Mouse (Mus musculus) megakaryocyte progenitor cell, adult 5-6 weeks (primary cell): Measurements from ENCODE around the gene Dis3l2. TPM values are rescaled to one million over a fixed set of nuclear protein-coding genes. Genes with fewer than 3 reads are reported as not detected.

Source experiments
- ATAC-seq: replicated peaks from 2 replicates; pipeline ENCODE4 v1.8.0; 2016; ENCODE audit warnings: mild to moderate bottlenecking, moderate TSS enrichment, inconsistent platforms; ENCODE audit not compliant: poor library complexity
- total RNA-seq, 2 experiments: library from RNA; stranded (forward) in 1 of 2; stranded (reverse) in 1 of 2; fragments of 157-497, 149-512 nt in 1 of 2; fragments of 200-1000 nt in 1 of 2; gene quantifications; 2 replicates each; pipeline versions ENCODE4 v1.2.3 to v1.2.4; 2015 to 2017

Dis3l2 gene
- total RNA-seq, 2 experiments from 2014 or later: 13.7 to 14.4 TPM

DNA sequence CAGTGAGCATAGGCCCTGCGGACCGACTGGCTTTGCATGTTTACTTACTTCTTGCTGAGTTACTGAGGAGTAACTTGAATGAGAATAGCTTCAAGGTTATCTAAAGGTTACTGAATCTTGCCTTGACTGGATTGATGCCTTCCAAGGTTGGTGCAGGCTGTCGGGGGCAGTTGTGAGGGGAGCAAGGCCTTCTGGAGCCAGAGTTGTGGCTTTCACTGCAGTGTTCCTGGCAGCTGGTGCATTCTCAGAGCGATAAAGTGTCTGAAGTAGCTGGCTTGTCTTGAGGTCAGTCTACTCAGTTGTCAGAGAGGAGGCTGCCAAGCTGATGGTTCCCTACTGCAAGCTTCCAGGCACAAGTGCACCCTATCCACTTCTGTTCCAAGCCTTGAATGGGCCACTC is 15.8 kb downstream of the Dis3l2 start:
- no peak for ATAC-seq

DNA sequence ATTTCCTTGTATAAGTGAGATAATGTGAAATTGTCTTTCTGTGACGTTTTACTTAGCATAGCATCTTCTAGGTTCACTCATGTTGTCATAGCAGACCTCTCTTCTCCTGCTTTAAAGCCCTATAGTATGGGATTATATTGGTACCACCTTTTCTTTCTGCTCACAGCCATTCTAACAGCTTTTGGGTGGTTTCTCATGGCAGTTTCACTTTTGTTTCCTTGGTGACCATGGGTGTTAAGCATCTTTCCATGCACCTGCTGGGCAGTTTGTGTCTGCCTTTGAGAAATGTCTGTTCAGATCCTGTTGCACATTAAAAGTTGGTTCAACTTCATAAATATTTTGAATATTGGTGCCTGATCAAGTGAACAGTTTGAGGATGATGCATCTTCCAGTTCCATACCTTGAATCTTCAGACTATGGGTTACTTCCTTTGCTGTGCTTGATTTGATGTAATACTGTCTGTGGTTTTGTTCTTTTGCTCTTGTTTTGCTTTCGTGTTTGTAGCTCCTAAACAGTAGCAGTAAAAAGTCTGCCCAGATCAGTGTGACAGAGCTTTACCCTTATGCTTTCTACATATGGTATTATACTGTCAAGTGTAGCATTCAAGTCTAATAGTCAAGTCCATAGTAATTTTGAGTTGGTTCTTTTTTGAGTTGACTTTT is 29.7 kb downstream of the Dis3l2 start:
- no peak for ATAC-seq

DNA sequence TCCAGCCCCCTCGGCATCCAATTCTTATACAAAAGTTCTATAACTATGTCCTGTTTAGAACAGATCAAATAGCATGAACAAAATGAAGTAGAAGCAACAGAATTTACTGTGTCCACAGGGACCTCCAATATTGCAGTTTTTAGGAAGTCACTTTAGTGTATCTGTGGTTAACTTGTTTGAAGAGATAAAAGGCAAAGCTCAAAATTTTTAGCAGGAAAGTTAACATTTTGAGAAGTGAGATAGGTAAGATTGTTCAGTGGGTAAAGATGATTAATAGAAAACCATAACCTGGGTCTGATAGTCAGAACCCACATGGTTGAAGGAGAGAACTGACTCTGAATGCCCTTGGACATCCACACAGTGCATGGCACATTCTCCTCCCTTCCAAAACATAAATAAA is 32.8 kb downstream of the Dis3l2 start:
- no peak for ATAC-seq

DNA sequence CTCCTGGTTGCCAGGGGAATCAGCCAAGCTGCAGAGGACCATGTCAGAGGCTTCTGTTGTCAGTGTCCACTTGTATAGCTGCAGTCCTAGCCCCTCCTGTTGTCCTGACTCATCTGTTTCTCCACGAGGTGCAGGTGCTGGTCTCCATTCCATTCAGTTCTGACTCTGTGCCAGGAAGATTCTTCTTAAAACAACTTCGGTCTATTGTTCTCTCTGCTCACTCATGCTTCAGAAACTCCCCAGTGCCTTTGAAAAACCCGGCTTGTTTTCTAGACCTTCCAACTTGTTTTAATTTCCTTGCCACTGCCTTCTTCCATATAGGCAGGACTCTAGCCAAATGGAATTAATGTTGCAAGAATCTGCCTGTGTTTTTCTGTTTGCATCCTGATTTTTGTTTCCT is 39.3 kb downstream of the Dis3l2 start:
- ATAC-seq: no peak

DNA sequence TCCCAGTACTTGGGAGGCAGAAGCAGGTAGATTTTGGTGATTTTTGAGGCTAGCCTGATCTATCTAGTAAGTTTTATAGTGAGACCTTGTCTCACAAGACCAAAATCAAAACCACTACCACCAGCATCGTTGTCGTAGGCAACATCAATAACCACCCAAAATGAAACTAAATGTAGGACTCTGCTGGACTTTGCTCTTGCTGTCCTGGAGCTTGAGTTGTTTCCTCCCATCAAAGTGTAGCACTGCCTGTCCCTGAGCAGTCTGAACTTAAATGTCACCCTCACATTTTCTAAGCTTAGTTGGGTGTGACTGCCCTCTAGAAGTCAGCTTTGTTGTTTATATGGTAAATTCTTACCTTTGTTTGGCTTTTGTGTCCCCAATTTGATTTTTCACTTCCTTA is 43.4 kb downstream of the Dis3l2 start:
- ATAC-seq: no peak

DNA sequence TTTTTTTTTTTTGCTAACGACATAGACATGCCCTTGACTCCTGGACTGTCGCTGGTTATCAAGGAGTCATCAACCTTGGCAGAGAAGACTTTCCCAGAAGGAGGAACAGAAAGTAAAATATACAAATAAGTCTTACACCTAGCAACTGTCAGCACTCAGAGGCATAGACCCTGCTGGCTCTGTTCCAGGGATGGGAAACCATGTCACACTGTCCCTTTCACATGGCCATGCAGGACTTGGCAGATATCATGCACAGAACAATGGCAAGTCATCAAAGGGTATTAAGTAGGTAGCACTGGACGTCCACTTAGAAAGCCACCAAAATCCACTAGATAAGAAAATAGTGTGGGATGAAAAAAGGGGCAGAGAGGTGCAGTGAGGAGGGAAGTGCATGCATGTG is 46.5 kb downstream of the Dis3l2 start:
- no peak for ATAC-seq

DNA sequence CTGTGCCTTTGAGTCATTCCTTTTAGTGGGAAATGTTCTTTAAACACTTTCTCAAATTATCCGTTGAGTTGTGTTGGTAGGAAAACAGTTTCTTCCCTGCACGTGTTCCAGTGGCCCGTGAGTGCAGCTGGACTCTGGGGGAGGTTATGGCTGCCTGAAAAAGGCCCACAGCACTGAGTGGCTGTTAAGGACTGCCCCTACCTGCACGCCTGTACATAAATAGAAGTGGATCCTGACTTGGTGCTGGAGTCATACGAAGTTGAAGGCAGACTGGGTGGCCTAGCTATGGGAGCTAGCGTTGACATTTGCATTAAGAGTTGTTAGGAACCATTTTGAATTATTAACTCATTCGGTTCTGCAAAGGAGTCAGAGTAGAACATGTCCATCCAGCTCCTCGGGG is 49.8 kb downstream of the Dis3l2 start:
- ATAC-seq: no peak

DNA sequence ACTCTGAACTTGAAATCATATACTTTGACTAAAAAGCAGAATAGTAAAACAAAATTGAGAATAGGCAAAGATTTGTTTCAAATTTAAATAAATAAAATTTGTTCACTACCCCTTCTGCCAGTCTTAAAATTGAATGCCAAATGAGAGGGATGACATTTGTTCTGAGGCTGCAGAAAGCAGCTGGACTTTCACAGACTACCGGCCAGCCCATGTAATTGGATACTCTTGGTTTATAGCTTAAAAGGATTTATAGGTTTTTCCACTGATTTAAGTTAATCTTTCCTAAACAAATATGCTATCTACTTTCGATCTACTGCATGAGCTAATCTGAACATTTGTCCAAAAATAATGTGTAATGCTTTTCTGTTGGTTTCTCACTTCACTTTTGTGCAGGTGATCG is 50.7 kb downstream of the Dis3l2 start:
- ATAC-seq: no peak

DNA sequence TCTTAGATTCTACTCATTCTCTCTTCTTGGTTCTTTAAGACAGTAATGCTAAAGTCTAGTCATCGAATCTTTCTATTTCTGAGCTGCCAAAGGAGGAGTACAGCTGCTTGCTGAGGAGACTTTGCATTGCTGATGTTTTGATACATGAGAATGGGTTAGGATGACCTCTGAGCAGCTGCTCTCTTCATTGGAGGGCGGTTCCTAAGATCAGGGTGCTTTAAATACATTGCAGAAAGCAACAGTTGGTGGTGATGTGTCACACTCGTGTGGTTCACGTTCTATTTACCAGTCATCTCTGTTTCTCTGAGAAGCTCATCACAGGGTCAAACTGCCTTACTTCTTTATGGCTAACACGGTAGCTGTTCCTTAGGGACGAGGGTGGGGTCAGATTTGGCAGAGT is 54.5 kb downstream of the Dis3l2 start:
- ATAC-seq: no peak

DNA sequence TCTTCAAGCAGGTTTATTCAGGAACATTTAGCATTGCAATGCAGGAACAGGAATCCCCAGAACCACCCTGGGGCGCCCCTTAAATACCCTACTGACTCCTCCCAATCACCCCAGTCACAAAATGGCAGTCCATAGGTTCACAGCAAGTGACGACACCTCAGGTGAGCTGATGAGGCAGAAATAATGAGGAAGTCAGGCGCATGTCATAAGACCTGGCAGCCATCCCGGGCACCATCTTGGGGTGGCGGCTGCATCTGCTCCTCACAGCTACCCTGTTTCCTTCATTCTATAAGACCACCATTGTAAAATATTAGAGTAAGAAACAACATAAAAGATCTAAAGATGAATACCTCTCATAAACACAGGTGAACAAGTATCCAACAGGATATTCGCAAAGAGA is 58.6 kb downstream of the Dis3l2 start:
- ATAC-seq: no peak

DNA sequence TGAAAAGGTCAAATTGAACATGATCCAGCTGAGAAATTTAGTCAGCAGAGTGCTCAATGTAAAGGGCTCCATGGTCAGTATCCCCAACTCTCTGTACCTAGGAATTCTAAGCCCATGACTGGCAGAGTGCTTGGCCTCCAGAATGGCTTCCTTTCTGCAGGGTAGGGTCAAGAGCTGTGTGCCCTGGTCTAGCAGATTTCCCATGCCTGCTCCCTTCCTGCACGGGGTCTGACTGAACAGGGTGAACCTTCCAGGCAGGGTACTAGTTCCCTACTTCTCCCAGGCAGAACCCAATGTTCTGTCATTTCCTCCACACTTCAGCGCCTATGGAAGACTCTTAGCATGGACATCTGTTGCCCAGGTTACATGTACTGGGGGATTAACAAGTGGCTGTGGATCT is 97.6 kb downstream of the Dis3l2 start:
- ATAC-seq: no peak

DNA sequence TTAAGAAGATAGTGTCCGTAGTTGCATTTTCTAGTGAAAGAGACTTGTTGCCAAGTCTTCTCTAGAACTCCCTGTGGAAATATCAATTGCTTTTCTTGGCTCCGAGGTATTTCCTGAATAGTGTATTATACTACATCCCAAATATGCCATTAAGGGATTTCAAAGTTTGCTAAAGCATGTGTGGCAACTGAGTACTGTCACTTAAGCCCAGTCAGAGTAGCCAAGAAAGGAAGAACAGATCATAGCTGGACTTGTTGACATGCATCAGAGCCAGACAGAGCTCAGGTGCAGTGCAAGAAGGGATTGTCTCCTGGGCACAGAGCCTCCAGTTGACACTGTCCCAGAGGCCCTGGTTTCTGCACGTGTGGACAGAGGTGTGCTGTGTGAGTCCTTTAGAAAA is 108.1 kb downstream of the Dis3l2 start:
- no peak for ATAC-seq

DNA sequence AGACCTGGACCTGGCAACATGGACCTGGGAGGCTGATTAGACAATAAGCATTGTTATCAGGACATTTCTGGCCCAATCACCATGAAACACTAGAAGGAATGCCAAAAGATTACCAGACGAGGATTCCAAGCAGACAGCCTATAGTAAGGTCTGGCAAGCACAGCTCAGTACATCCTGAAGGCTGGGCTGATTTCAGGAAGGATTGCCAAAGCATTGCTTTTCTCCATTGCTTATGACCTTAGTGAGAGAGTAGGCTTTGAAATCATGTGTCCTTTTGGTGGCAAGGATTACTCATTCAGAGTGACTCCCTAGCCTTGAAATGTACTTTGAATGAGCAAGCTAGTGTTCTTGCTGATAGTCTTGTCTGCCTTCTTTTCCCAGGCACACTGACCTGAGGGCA is 118.7 kb downstream of the Dis3l2 start:
- ATAC-seq: no peak

DNA sequence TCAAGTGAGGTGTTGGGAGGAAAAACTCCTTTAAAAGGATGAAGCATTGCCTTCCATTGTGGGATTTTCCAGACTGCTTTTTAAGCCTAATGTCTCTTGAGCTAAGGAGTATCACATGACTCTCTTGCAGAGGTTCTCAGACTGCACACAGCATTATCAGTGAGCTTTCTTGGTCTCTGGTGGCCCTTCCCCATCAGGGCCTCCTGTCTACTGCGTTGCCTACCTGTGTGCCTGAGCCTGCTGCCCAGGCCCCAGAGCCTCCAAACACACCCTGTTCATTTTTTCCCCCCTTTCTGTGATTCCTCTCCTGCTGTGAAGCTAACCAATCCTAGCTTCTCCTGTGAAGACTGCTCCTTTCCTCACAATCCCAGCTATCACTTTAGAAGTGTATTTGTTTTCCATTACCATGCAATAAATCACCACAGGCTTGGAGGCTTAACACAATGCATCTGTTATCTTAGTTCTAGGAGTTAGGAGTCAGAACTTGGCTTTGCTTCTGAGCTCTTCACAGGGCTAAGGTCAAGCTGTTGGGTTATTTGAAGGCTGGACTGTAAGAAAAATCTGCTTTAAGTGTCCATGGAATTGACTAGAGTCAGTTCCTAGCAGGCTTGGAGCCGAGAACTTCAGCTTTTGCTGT is 130.9 kb downstream of the Dis3l2 start:
- no peak for ATAC-seq

DNA sequence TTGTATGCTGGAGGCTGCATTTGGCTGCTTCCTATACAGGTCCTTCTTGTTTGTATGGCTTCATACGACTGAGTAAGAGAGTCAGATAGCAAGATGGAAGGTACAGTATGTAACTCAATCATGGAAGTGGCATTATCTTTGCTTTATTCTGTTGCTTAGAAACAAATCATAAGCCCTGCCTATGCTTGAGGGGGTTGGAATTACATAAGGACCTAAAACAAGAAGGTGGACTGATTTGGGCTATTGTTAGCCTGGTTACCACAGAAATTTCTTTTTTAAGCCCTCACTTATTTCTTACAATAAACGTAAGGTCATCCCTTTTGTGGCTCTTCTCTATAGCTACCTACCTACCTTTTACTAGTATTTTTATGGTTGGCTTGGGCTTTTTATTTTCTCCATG is 131.4 kb downstream of the Dis3l2 start:
- no peak for ATAC-seq

DNA sequence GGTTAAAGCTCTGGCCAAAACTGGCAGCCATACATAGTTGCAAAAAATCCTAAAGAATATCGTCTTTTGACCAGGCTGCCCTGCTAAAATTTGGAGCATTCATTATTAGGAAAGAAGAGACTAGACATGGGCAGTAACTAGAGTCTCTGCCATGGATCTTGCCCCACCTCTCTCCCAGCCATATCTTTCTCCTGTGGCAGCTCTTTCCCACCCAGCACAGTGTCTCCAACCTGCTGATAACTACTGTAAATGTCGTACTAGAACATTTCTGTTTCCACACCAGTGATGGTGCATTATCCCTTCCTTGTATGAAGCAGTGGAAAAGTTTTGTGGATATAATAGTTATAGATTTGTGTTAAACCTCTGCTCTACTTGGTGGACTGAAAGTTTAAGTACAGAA is 147.1 kb downstream of the Dis3l2 start:
- no peak for ATAC-seq

DNA sequence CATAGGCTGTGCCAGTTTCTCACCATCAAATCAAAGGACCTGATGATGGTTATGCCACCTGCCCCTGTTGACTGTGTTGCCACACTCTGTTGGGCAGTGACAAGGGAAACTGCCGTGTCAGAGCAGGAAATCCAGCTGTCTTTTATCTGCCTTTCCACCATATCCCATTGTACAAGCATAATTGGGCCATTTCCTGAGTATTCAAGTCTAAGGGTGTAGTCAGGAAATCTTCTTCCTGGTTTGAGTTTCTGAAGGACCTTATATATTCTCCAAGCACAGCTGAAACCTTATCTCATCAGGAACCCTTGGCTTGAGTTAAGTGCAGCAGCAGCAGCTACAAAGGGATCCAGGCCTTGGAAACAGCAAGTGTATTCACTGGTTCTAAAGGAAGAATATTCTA is 155.3 kb downstream of the Dis3l2 start:
- no peak for ATAC-seq

DNA sequence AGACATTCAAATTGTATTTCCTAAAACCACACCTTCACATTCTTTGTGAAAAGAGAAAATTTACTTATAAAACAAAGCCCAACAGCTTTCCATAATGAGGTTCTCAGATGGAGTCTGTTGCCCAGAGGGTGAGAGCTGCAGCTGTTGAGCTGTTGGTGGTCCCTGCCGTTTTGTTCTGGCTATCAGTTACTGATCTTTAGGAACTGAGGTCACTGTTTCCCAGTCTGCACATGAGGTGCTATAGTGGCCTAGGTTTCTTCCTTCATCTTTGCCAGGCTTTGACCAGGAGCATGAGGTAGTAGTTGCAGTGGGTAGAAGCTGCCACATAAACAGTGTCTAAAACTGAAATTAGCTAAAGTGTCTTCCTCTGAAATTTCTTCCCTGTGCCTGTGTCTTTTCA is 155.8 kb downstream of the Dis3l2 start:
- ATAC-seq: no peak

DNA sequence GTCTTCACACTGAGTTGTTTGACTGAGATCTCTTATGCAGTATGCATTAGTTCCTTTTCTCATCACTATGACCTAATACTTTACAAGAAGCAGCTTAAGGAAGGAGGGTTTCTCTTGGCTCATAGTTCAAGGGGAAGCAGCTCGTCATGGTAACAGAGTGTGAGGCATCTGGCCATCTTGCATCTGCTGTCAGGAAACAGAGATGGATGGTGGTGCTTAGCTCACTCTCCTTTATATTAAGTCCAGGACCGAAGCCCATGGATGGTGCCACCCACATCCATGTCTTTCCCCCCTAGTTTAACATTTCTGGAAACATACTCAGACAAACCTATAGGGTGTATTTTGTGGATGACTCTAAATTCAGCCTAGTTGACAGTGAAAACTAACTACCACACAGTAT is 170.1 kb downstream of the Dis3l2 start:
- ATAC-seq: no peak

DNA sequence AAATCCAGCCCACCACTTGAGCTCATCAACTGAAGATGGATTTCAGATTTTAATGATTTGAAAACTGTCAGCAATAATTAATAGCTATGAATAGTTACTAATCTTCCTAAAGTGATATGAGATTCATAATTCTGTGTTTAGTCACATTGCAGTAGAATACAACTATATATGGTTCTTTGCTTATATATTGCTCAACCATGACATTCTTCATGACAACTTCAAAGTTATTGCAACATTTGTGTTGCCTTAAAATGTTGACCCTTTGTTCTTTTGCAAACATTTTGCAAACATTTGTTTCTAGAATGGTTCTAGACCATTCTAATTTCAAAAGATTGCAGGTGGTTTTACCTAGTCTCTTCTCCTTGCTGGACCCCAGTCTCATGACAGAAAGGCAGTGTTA is 175.1 kb downstream of the Dis3l2 start:
- ATAC-seq: no peak

DNA sequence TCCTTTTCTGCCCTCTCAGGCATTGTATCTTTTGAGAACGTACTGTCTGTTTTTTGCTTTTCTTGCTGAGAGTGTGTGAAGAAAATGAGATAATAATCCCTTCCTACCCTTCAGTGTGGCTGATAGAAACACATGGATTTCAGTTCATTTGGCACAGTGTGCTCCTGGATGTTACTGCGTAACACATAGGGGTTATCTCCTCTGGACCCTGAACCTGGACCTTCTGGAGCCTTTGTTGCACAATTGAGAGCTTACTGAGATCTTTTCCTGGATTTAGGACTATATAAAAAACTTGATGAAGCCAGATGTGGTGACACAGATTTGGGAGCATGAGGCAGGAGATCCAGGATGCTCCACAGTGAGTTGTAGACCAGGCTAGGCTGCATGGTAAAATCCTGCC is 175.9 kb downstream of the Dis3l2 start:
- ATAC-seq: no peak

DNA sequence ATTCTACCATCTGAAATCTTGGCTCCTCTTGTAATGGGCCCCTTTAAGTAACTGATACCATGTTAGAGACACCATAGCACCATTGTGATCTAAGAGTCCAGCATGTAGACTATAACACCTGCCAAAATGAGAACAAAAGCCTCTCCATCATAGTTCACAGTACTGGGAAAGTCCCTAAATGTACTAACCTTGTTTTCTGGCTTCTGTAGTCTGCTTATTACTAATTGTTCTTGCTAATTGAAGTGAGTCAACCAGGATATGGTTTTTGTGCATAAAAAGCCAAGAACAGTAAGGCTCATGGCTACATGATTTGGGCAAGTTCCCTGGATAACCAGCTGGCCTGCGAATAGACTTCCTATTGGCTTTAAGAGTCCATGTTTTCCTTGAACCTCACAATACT is 183.5 kb downstream of the Dis3l2 start:
- ATAC-seq: no peak

DNA sequence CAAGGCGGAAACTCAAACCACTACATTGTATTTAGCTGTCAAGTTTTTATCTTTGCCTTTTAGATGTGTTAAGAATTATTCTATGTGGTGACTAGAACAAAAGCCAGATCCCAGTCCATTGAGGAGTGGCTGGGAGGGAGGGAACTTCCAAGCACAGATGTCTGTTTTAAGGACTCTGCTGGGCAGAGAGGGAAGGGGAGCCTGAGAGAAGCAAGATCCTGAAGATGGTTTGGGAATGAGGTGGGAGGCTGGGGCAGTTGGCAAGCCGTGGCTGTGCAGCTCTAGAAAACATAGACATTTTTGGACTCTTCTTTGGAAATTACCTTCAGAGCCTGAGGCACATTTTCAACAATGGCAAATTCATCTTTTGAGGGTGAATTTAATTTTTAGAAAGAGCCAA is 208.9 kb downstream of the Dis3l2 start:
- ATAC-seq: no peak
